Mouse (Mus musculus) kidney, adult 2 months (tissue): ENCODE measurements around the gene Abca5.

Experiments used
- CTCF ChIP-seq: fragments of 200-500 bp; conservative IDR thresholded peaks from 2 replicates; pipeline ENCODE4 v1.5.1; 2011; ENCODE audit warnings: low read depth, mild to moderate bottlenecking, control low read depth, low read length, moderate library complexity, mixed read lengths; ENCODE audit not compliant: insufficient read depth, insufficient read length
- POLR2A ChIP-seq: fragments of 200-500 bp; IDR thresholded peaks from one replicate; pipeline ENCODE4 v1.6.1; 2011; ENCODE audit warnings: low read depth, low read length, control low read depth

GRCm38 (mm10) chr11:110237466-110237865 lies 100.0 kb downstream of the Abca5 start:
- no peak for TF ChIP-seq CTCF
- TF ChIP-seq POLR2A, result no peak
